Mouse (Mus musculus) CH12.LX (cell line): ENCODE measurements around the gene Hist1h3c. TPM values are rescaled to one million over a fixed set of nuclear protein-coding genes. Genes with fewer than 3 reads are reported as not detected.

Source experiments
- DNase-seq: peaks from one replicate; pipeline ENCODE4 v3.0.0-alpha.2; 2013; ENCODE audit errors: extremely low read depth
- H3K27ac ChIP-seq: 2 replicates; pipeline ENCODE4 v1.5.1; 2012; ENCODE audit warnings: low read depth, mild to moderate bottlenecking, control low read depth, moderate library complexity; ENCODE audit not compliant: insufficient read depth
- H3K27me3 ChIP-seq: replicated peaks from 2 replicates; pipeline ENCODE3; 2012; ENCODE audit warnings: inconsistent platforms
- H3K36me3 ChIP-seq, 2 experiments: replicated peaks in 1 of 2; 2 replicates each; pipeline versions ENCODE3 to v1.6.1; 2012; ENCODE audit warnings: inconsistent platforms in 1 of 2, low read length in 1 of 2, mild to moderate bottlenecking in 1 of 2, mixed read lengths in 1 of 2, moderate library complexity in 1 of 2; ENCODE audit not compliant: control insufficient read depth in 1 of 2, insufficient read depth in 1 of 2
- H3K4me1 ChIP-seq, 2 experiments: 2 replicates each; pipeline ENCODE4 v1.6.1; 2012; ENCODE audit warnings: inconsistent platforms in 1 of 2, moderate library complexity in 1 of 2; ENCODE audit not compliant: insufficient read depth in 2 of 2, control insufficient read depth in 1 of 2
- H3K4me2 ChIP-seq: 2 replicates; pipeline ENCODE4 v1.6.1; 2012; ENCODE audit warnings: low read depth, mild to moderate bottlenecking, control low read depth; ENCODE audit not compliant: poor library complexity, insufficient read depth, severe bottlenecking
- H3K4me3 ChIP-seq, 3 experiments: fragments of 150-350 bp in 1 of 3; sonication (generic) in 1 of 3; replicated peaks in 1 of 3; 2 replicates each; pipeline versions ENCODE3 to v1.5.1; 2011 to 2012; ENCODE audit warnings: low read depth in 2 of 3, low read length in 2 of 3, mild to moderate bottlenecking in 2 of 3, moderate library complexity in 2 of 3, control low read depth in 1 of 3, improper control_type of control experiment in 1 of 3, inconsistent platforms in 1 of 3, mixed read lengths in 1 of 3; ENCODE audit not compliant: poor library complexity in 1 of 3
- H3K79me2 ChIP-seq: replicated peaks from 2 replicates; pipeline ENCODE4 v1.6.1; 2012; ENCODE audit warnings: mild to moderate bottlenecking, moderate library complexity; ENCODE audit not compliant: control insufficient read depth, poor library complexity, insufficient read depth, severe bottlenecking; ENCODE audit errors: extremely low read depth
- H3K9ac ChIP-seq: 2 replicates; pipeline ENCODE4 v1.6.1; 2012; ENCODE audit warnings: low read depth, mild to moderate bottlenecking, control low read depth, moderate library complexity; ENCODE audit not compliant: insufficient read depth
- H3K9me3 ChIP-seq: replicated peaks from 2 replicates; pipeline ENCODE3; 2012; ENCODE audit warnings: low read length, inconsistent platforms, mixed read lengths
- BHLHE40 ChIP-seq: IDR thresholded peaks from 2 replicates; pipeline ENCODE4 v1.6.1; 2011; ENCODE audit warnings: mild to moderate bottlenecking, low read depth, low read length, improper control_type of control experiment
- CHD2 ChIP-seq: IDR thresholded peaks from 2 replicates; pipeline ENCODE4 v1.6.1; 2011; ENCODE audit warnings: low read length, improper control_type of control experiment
- CTCF ChIP-seq, 2 experiments: IDR thresholded peaks in 1 of 2; conservative IDR thresholded peaks in 1 of 2; 2 replicates each; pipeline ENCODE4 v1.5.1; 2011 to 2012; ENCODE audit warnings: low read depth in 2 of 2, low read length in 2 of 2, improper control_type of control experiment in 1 of 2, inconsistent platforms in 1 of 2, mild to moderate bottlenecking in 1 of 2, moderate library complexity in 1 of 2
- E2F4 ChIP-seq: IDR thresholded peaks from 2 replicates; pipeline ENCODE4 v1.6.1; 2011; ENCODE audit warnings: low read depth, low read length, improper control_type of control experiment; ENCODE audit not compliant: insufficient replicate concordance
- ELF1 ChIP-seq: IDR thresholded peaks from 2 replicates; pipeline ENCODE4 v1.6.1; 2014; ENCODE audit warnings: low read depth, mild to moderate bottlenecking, inconsistent platforms, low read length, improper control_type of control experiment
- EP300 ChIP-seq: IDR thresholded peaks from 2 replicates; pipeline ENCODE4 v1.6.1; 2011; ENCODE audit warnings: low read length, improper control_type of control experiment
- GABPA ChIP-seq: IDR thresholded peaks from 2 replicates; pipeline ENCODE4 v1.6.1; 2012; ENCODE audit warnings: low read depth, low read length, improper control_type of control experiment, inconsistent platforms; ENCODE audit not compliant: insufficient replicate concordance
- HCFC1 ChIP-seq: IDR thresholded peaks from 2 replicates; pipeline ENCODE4 v1.6.1; 2012; ENCODE audit warnings: low read depth, mild to moderate bottlenecking, inconsistent platforms, low read length, improper control_type of control experiment
- JUN ChIP-seq: IDR thresholded peaks from 2 replicates; pipeline ENCODE4 v1.6.1; 2011; ENCODE audit warnings: low read depth, mild to moderate bottlenecking, low read length, improper control_type of control experiment, moderate library complexity; ENCODE audit not compliant: insufficient read depth
- JUND ChIP-seq: conservative IDR thresholded peaks from 2 replicates; pipeline ENCODE4 v1.6.1; 2011; ENCODE audit warnings: low read depth, low read length, improper control_type of control experiment
- KAT2A ChIP-seq: IDR thresholded peaks from 2 replicates; pipeline ENCODE4 v1.6.1; 2012; ENCODE audit warnings: low read length, improper control_type of control experiment, inconsistent platforms; ENCODE audit not compliant: insufficient replicate concordance
- MAFK ChIP-seq: IDR thresholded peaks from 2 replicates; pipeline ENCODE4 v1.6.1; 2011; ENCODE audit warnings: low read length, improper control_type of control experiment; ENCODE audit not compliant: insufficient replicate concordance
- MAX ChIP-seq: IDR thresholded peaks from 2 replicates; pipeline ENCODE4 v1.6.1; 2011; ENCODE audit warnings: low read length, improper control_type of control experiment
- MAZ ChIP-seq: IDR thresholded peaks from 2 replicates; pipeline ENCODE4 v1.6.1; 2012; ENCODE audit warnings: low read depth, mild to moderate bottlenecking, inconsistent platforms, low read length, improper control_type of control experiment, moderate library complexity
- MEF2A ChIP-seq: IDR thresholded peaks from 2 replicates; pipeline ENCODE4 v1.6.1; 2014; ENCODE audit warnings: low read depth, mild to moderate bottlenecking, inconsistent platforms, low read length, improper control_type of control experiment, borderline replicate concordance
- MXI1 ChIP-seq: IDR thresholded peaks from 2 replicates; pipeline ENCODE4 v1.6.1; 2011; ENCODE audit warnings: mild to moderate bottlenecking, low read depth, low read length, improper control_type of control experiment
- MYC ChIP-seq: IDR thresholded peaks from 2 replicates; pipeline ENCODE4 v1.6.1; 2011; ENCODE audit warnings: low read depth, mild to moderate bottlenecking, improper control_type of control experiment, low read length
- NELFE ChIP-seq: IDR thresholded peaks from 2 replicates; pipeline ENCODE4 v1.6.1; 2011; ENCODE audit warnings: low read depth, low read length, improper control_type of control experiment
- POLR2A ChIP-seq: IDR thresholded peaks from 2 replicates; pipeline ENCODE4 v1.6.1; 2011; ENCODE audit warnings: low read depth, mild to moderate bottlenecking, improper control_type of control experiment, low read length
- POLR2AphosphoS2 ChIP-seq: IDR thresholded peaks from 2 replicates; pipeline ENCODE4 v1.6.1; 2011; ENCODE audit warnings: low read depth, low read length, improper control_type of control experiment
- RCOR1 ChIP-seq: conservative IDR thresholded peaks from 2 replicates; pipeline ENCODE4 v1.6.1; 2012; ENCODE audit warnings: low read depth, mild to moderate bottlenecking, inconsistent platforms, low read length, improper control_type of control experiment
- SIN3A ChIP-seq: IDR thresholded peaks from 2 replicates; pipeline ENCODE4 v1.6.1; 2012; ENCODE audit warnings: low read length, improper control_type of control experiment, inconsistent platforms
- TBP ChIP-seq: conservative IDR thresholded peaks from 2 replicates; pipeline ENCODE4 v1.6.1; 2011; ENCODE audit warnings: low read depth, low read length, improper control_type of control experiment
- TCF12 ChIP-seq: IDR thresholded peaks from 2 replicates; pipeline ENCODE4 v1.6.1; 2014; ENCODE audit warnings: low read depth, mild to moderate bottlenecking, inconsistent platforms, low read length, improper control_type of control experiment
- UBTF ChIP-seq: IDR thresholded peaks from 2 replicates; pipeline ENCODE4 v1.6.1; 2012; ENCODE audit warnings: low read depth, mild to moderate bottlenecking, inconsistent platforms, low read length, improper control_type of control experiment, moderate library complexity
- USF2 ChIP-seq: conservative IDR thresholded peaks from 2 replicates; pipeline ENCODE4 v1.6.1; 2011; ENCODE audit warnings: low read depth, low read length, improper control_type of control experiment
- ZC3H11A ChIP-seq: IDR thresholded peaks from 2 replicates; pipeline ENCODE4 v1.6.1; 2012; ENCODE audit warnings: low read depth, mild to moderate bottlenecking, inconsistent platforms, low read length, improper control_type of control experiment
- ZKSCAN1 ChIP-seq: IDR thresholded peaks from 2 replicates; pipeline ENCODE4 v1.6.1; 2012; ENCODE audit warnings: low read depth, inconsistent platforms, low read length, improper control_type of control experiment, borderline replicate concordance
- ZMIZ1 ChIP-seq: IDR thresholded peaks from 2 replicates; pipeline ENCODE4 v1.6.1; 2012; ENCODE audit warnings: low read depth, mild to moderate bottlenecking, inconsistent platforms, low read length, improper control_type of control experiment
- ZNF384 ChIP-seq: IDR thresholded peaks from 2 replicates; pipeline ENCODE4 v1.6.1; 2012; ENCODE audit warnings: low read depth, low read length, improper control_type of control experiment, inconsistent platforms
- dilution Hi-C: fragments of 300-500 bp; cut with MboI; formaldehyde crosslinking; loops from 2 replicates; pipeline ENCODE4 v1.14.3; 2020; ENCODE audit warnings: low sequenced_read_pairs; ENCODE audit not compliant: extremely low pct_unique_long_range_greater_than_20kb, extremely low pct_ligation_motif_present
- in situ Hi-C: fragments of 300-500 bp; cut with MboI; formaldehyde crosslinking; loops from 3 replicates; pipeline ENCODE4 v1.14.3; 2019; ENCODE audit warnings: low sequenced_read_pairs, low pct_ligation_motif_present, low pct_unique_long_range_greater_than_20kb, mixed read lengths
- polyA plus RNA-seq: library from polyadenylated mRNA; unstranded; fragments of >175 nt; gene quantifications from 2 replicates; pipeline ENCODE4 v1.2.1, GENCODE M21; 2012; ENCODE audit warnings: low read depth; ENCODE audit not compliant: insufficient read length
- total RNA-seq, 2 experiments: library from RNA; depleted of rRNA; stranded (reverse); fragments of 300-350 nt in 1 of 2; fragments of >200 nt in 1 of 2; gene quantifications; 2 replicates each; pipeline ENCODE4 v1.2.3; 2012 to 2014

The Hist1h3c gene
- total and polyA plus RNA-seq, 3 experiments: 7.3 to 1,847 (median 73.1) TPM

DNA sequence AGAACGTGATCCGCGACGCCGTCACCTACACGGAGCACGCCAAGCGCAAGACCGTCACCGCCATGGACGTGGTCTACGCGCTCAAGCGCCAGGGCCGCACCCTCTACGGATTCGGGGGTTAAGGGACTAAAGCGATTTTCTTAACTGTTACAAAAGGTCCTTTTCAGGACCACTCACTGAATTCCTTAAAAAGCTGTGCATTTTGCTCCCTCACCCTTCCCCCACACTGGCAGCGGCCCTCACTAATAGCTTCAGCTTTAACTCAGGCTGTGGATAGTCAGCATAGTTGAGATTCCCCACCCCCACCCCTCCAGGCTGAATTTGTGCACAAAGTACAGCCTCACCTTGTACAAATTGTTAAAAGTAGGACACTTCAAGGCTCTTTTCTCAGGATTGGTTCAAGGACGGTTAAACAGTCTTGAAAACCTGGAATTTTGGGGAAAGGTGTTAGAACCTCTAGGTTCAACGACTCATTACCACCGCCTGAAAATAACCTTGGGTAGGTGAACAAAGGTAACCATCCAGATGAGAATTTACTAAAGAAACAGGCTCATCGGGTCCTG is 11.9 kb upstream of the Hist1h3c start (continued):
- TF ChIP-seq RCOR1 (peak; percentile 43), ZKSCAN1 (no peak), KAT2A (no peak), ZC3H11A (no peak), JUND (no peak), POLR2A (peak; percentile 98), MAZ (peak; percentile 54; the same call in 1 of the 2 replicates), NELFE (peak; percentile 95), ZNF384 (no peak), ZMIZ1 (peak; percentile 100), E2F4 (no peak), MXI1 (no peak; the same call in 1 of the 2 replicates), SIN3A (peak; percentile 76; the same call in 1 of the 2 replicates), TBP (no peak), MAX (no peak), ELF1 (no peak), USF2 (no peak), UBTF (peak; percentile 93)

DNA sequence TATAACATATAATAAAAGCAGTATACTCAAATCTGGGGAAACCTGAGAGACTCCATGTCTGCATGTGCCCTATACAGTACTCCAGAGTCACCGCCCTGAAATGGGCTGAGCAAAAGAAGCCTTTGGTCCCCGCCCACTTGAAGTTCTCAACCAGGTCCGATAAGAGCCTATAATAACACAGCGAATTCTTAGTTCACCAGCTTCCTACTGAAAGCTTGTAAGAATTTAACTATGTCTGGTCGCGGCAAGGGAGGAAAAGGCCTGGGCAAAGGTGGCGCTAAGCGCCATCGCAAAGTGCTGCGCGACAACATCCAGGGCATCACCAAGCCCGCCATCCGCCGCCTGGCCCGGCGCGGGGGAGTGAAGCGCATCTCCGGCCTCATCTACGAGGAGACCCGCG is 11.4 kb upstream of the Hist1h3c start, which contains the start of gene Hist1h4b:
Hist1h4b (plus strand) TSS at position 224 of the 400 bp plus-strand sequence.
- Histone ChIP-seq H3K27ac (peak within 1 kb of the TSS; percentile 86), H3K79me2 (no peaks in the 10 kb centered on the region), H3K9ac (peak within 1 kb of the TSS; percentile 90), H3K4me2 (peak within 1 kb of the TSS; percentile 98), H3K36me3 (no peaks in the 10 kb centered on the region), H3K4me3 (peak within 1 kb of the TSS; percentile 1 to 51 (median 35)), H3K9me3 (no peaks in the 10 kb centered on the region), H3K4me1 (peaks cover 3 to 44% of the 10 kb centered on the region in 2 experiments; a peak in 3 of 4 replicates), H3K27me3 (no peaks in the 10 kb centered on the region)
- dilution Hi-C loops: no loop called here
- peak; percentile 97 for DNase-seq
- in situ Hi-C loops: loop anchor here (25.0 kb wide), 1 partner anchor 1719 kb away; the partner anchor contains the start of genes Hist1h2ag, Hist1h2ah, Hist1h2bj and Hist1h2bk
- TF ChIP-seq MEF2A (peak; percentile 15; the same call in 1 of the 2 replicates), RCOR1 (peak; percentile 92), TCF12 (peak; percentile 89), ZC3H11A (no peak), ZMIZ1 (peak; percentile 99), POLR2A (peak; percentile 98; the same call in 1 of the 2 replicates), CTCF (conservative IDR thresholded peaks at IDR 0.05 in 1 of 2, IDR thresholded peaks at IDR 0.05 in 1 of 2; ENCODE audit: low read depth in 2 of 2, low read length in 2 of 2) (no peak), POLR2AphosphoS2 (peak; percentile 98), HCFC1 (peak; percentile 83), BHLHE40 (peak; percentile 55; the same call in 1 of the 2 replicates), GABPA (no peak), UBTF (no peak; the same call in none of the 2 replicates), E2F4 (peak; percentile 82; the same call in 1 of the 2 replicates), SIN3A (peak; percentile 89; the same call in 1 of the 2 replicates), ELF1 (no peak), NELFE (peak; percentile 100), CHD2 (no peak), JUN (no peak), MAFK (no peak), EP300 (no peak), KAT2A (no peak), MYC (peak; percentile 26; the same call in 1 of the 2 replicates), TBP (peak; percentile 99)
